Mouse (Mus musculus) heart, postnatal 0 days (tissue): ENCODE data around the gene Ifih1.

ENCODE experiments used
- CTCF ChIP-seq: IDR thresholded peaks from 2 replicates; pipeline ENCODE4 v1.5.1; 2016; ENCODE audit warnings: antibody characterized with exemption, control low read depth, low read depth
- EP300 ChIP-seq: IDR thresholded peaks from 2 replicates; pipeline ENCODE4 v1.6.1; 2016; ENCODE audit warnings: antibody characterized with exemption, low read depth

DNA sequence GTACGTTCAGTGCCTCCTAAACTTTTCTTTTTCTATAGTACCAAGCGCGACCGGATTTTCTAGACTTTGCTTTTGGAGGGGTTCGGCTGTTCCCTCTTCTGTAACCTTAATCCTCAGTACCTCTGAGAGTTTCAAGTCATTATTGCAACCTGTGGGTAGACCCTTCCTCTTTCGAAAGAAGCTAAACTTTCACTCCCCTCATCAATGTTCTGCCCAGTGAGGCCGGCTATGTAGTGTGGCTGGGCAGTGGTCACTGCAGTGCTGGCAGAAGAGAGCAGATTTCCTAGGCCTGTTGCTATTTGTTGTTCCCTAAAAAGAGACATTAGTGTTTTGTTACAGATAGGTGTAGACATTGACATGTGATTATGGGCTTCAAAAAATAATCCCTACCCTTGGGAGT lies 18.8 kb upstream of the Ifih1 start:
- TF ChIP-seq CTCF = no peak
- no peak for TF ChIP-seq EP300
